ENCODE assay signal across 10 mouse cellular contexts in the genomic region with DNA sequence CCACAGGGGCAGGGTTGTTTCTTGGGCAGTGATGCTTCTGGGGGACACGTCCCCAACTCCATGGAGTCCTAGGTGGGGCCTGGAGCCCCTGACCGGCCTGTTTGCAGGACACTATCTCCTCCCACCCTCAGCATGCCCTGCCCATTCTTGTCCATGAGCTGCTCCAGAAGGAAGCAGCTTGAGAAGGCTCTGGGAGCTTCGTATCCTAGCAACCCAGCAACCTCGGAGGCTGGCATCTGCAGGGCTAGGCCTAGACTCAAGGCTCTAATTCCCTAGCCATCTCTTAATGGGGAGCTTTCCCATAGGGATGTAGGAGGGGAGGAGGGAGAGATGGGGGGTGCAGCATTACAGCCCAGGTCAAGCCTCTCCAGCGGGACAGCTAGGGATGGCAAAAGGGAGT. TPM values are rescaled to one million over a fixed set of nuclear protein-coding genes. Genes with fewer than 3 reads are reported as not detected.
A peak's percentile ranks its signal among the peaks of the same experiment; 100 is the strongest.
DNase-seq lines count a peak whose midpoint lies in the region; ATAC-seq lines count a peak whose summit lies in the region.
"Had no signal": no experiment of that assay in that cellular context is flagged by ENCODE, and none has a peak within 500 bp of the region (broad histone marks: within the 10 kb centered on the region; RNA-seq: fewer than 3 reads in every experiment).

No protein-coding gene starts in this region.

- H3K9ac ChIP-seq in neural tube, embryonic 11.5 days (ENCODE audit: low read length): peak overlapping the region; percentile 15; the same call in 1 of the 2 replicates
- H3K9ac ChIP-seq in forebrain, embryonic 11.5 days (ENCODE audit: low read length): peak overlapping the region; percentile 23; the same call in 1 of the 2 replicates

- H3K36me3 ChIP-seq in neural tube, embryonic 11.5 days (ENCODE audit: control insufficient read depth, insufficient read depth, low read length): no peaks in the 10 kb centered on the region
- no peaks in the 10 kb centered on the region for H3K36me3 ChIP-seq in forebrain, embryonic 11.5 days (ENCODE audit: control insufficient read depth, insufficient read depth, low read length)
- H3K36me3 ChIP-seq: limb, embryonic 10.5 days had no signal

- DNase-seq in neural tube, embryonic 11.5 days (ENCODE audit: low spot score): no peak
- no peak for DNase-seq in neural tube, embryonic 10.5 days (ENCODE audit: extremely low spot score, low spot score)
- no peak for DNase-seq in forebrain, embryonic 11.5 days (ENCODE audit: low spot score)
- peak; percentile 59 to 86 for DNase-seq in left cerebral cortex, postnatal 25 days (ENCODE audit: low spot score in 2 of 2)
- peak; percentile 68 for DNase-seq in retina, embryonic 14.5 days (ENCODE audit: low spot score)
- DNase-seq in spleen, adult 18-20 months: no peak
- no peak for DNase-seq in kidney, adult 8-10 months
- DNase-seq: kidney, postnatal 14 days; lung, adult 18-20 months had no signal

- H3K27ac ChIP-seq in neural tube, embryonic 11.5 days (ENCODE audit: low read depth, low read length): no peak overlapping the region
- H3K27ac ChIP-seq in forebrain, embryonic 11.5 days (ENCODE audit: low read depth, low read length): peak overlapping the region; percentile 31; the same call in 1 of the 2 replicates
- H3K27ac ChIP-seq: limb, embryonic 10.5 days had no signal

- WGBS in neural tube, embryonic 11.5 days: 25% methylated on average over 5 of the region's 5 CpGs
- WGBS in forebrain, embryonic 11.5 days: 11% methylated on average over 5 of the region's 5 CpGs

- H3K4me2 ChIP-seq in neural tube, embryonic 11.5 days (ENCODE audit: low read depth): no peak overlapping the region
- H3K4me2 ChIP-seq in forebrain, embryonic 11.5 days (ENCODE audit: low read depth, low read length, severe bottlenecking): no peak overlapping the region

- ATAC-seq in neural tube, embryonic 11.5 days (ENCODE audit: insufficient read depth, low FRiP score, low TSS enrichment): no peak
- peak; percentile 54 for ATAC-seq in forebrain, embryonic 11.5 days (replicated peaks; ENCODE audit: low FRiP score)

- no peaks in the 10 kb centered on the region for H3K9me3 ChIP-seq in neural tube, embryonic 11.5 days (ENCODE audit: control insufficient read depth, low read length)
- no peaks in the 10 kb centered on the region for H3K9me3 ChIP-seq in forebrain, embryonic 11.5 days (ENCODE audit: control insufficient read depth, low read length)
- H3K9me3 ChIP-seq: limb, embryonic 10.5 days had no signal

- intact Hi-C loops in left cerebral cortex, postnatal 25 days (cut with DNase I): no loop called here

- no peaks in the 10 kb centered on the region; the same call in 1 of the 2 replicates for H3K4me1 ChIP-seq in neural tube, embryonic 11.5 days (ENCODE audit: control insufficient read depth, insufficient read depth, low read length)
- peaks cover 11% of the 10 kb centered on the region; the same call in 1 of the 2 replicates for H3K4me1 ChIP-seq in forebrain, embryonic 11.5 days (replicated peaks; ENCODE audit: control insufficient read depth, insufficient read depth, low read length)

- no peak overlapping the region for H3K4me3 ChIP-seq in neural tube, embryonic 11.5 days (ENCODE audit: low read depth, low read length)
- no peak overlapping the region for H3K4me3 ChIP-seq in forebrain, embryonic 11.5 days (ENCODE audit: low read depth, low read length)
- H3K4me3 ChIP-seq: limb, embryonic 10.5 days had no signal

- no peaks in the 10 kb centered on the region for H3K27me3 ChIP-seq in neural tube, embryonic 11.5 days (ENCODE audit: control insufficient read depth, insufficient read depth, low read length)
- no peaks in the 10 kb centered on the region for H3K27me3 ChIP-seq in forebrain, embryonic 11.5 days (ENCODE audit: control insufficient read depth, insufficient read depth, low read length)

RNA-seq across cellular contexts. Expression of a gene that starts 45.3 kb away (rescaled TPM):
- polyA plus RNA-seq in neural tube, embryonic 11.5 days (2014; fragmentation: Nextera tagmentation; extraction: Ambion mirVana): 1,303 and 1,315 TPM in 2 replicates
- 1,244 and 1,283 TPM in 2 replicates for polyA plus RNA-seq in forebrain, embryonic 11.5 days (2014; fragmentation: Nextera tagmentation; extraction: Ambion mirVana)
- total RNA-seq in left cerebral cortex, postnatal 25 days (2021): 1,000 to 10,000 TPM; 2,231 to 2,341 TPM

Comparison
In these comparisons a context has a peak if more than half of its experiments do, and no peak if none do; other contexts are left out.
1. DNase-seq: peak in left cerebral cortex, postnatal 25 days (2 of 2) and retina, embryonic 14.5 days (single experiment); none in neural tube, embryonic 11.5 days (single experiment), neural tube, embryonic 10.5 days (single experiment), forebrain, embryonic 11.5 days (single experiment), spleen, adult 18-20 months (0 of 2) and kidney, adult 8-10 months (0 of 2).